Comparison of ENCODE assay signal across 9 mouse cellular contexts in genomic region chr13:13835180-13835579, GRCm38 (mm10). TPM values are rescaled to one million over a fixed set of nuclear protein-coding genes. Genes with fewer than 3 reads are reported as not detected.
DNase-seq lines count a peak whose midpoint lies in the region; ATAC-seq and TF ChIP-seq lines count a peak whose summit lies in the region.
"Had no signal": no experiment of that assay in that cellular context is flagged by ENCODE, and none has a peak within 500 bp of the region (broad histone marks: within the 10 kb centered on the region; RNA-seq: fewer than 3 reads in every experiment).

No protein-coding gene starts in this region.

- H3K4me3 ChIP-seq in lung, adult 2 months (replicated peaks; ENCODE audit: extremely low read depth, low read depth, low read length) = no peak overlapping the region
- H3K4me3 ChIP-seq in liver, embryonic 13.5 days (replicated peaks) = no peak overlapping the region
- no peak overlapping the region for H3K4me3 ChIP-seq in heart, embryonic 12.5 days

- no peak for ATAC-seq in liver, embryonic 13.5 days (ENCODE audit: low read depth)
- no peak for ATAC-seq in heart, embryonic 12.5 days (ENCODE audit: insufficient number of reproducible peaks, low FRiP score)

- H3K4me2 ChIP-seq in liver, embryonic 13.5 days = no peak overlapping the region
- H3K4me2 ChIP-seq in heart, embryonic 12.5 days = no peak overlapping the region

- H3K27me3 ChIP-seq in liver, embryonic 13.5 days = no peaks in the 10 kb centered on the region
- no peaks in the 10 kb centered on the region for H3K27me3 ChIP-seq in heart, embryonic 12.5 days (replicated peaks)

- no peak overlapping the region for H3K9ac ChIP-seq in liver, embryonic 13.5 days
- no peak overlapping the region for H3K9ac ChIP-seq in heart, embryonic 12.5 days

- TF ChIP-seq POLR2A in lung, adult 2 months (IDR thresholded peaks at IDR 0.05; ENCODE audit: borderline replicate concordance, extremely low read depth, low read depth, low read length) = no peak

- TF ChIP-seq CTCF in lung, adult 2 months (IDR thresholded peaks at IDR 0.05; ENCODE audit: insufficient read depth, low read length) = peak; percentile 10; the same call in 1 of the 2 replicates

- peak; percentile 3 to 5 for DNase-seq in adrenal gland, postnatal 36 days
- no peak for DNase-seq in adrenal gland, adult 8-10 months
- no peak for DNase-seq in lung, adult 2 months
- no peak for DNase-seq in lung, postnatal 25 days (ENCODE audit: low spot score)
- peak; percentile 6 for DNase-seq in liver, embryonic 13.5 days
- peak; percentile 59 for DNase-seq in thymus, postnatal 25 days
- no peak for DNase-seq in right cerebral cortex, postnatal 36 days (ENCODE audit: low spot score in 2 of 2)

- 53% methylated on average over 2 of the region's 2 CpGs for WGBS in lung, adult 2 months
- WGBS in liver, embryonic 13.5 days (ENCODE audit: insufficient replicate concordance) = 42% methylated on average over 2 of the region's 2 CpGs
- 62% methylated on average over 2 of the region's 2 CpGs for WGBS in heart, embryonic 12.5 days

- no peaks in the 10 kb centered on the region for H3K4me1 ChIP-seq in lung, adult 2 months (ENCODE audit: control insufficient read depth, insufficient read depth, low read length)
- H3K4me1 ChIP-seq in liver, embryonic 13.5 days (replicated peaks) = no peaks in the 10 kb centered on the region
- H3K4me1 ChIP-seq in heart, embryonic 12.5 days (replicated peaks) = no peaks in the 10 kb centered on the region

- H3K36me3 ChIP-seq in liver, embryonic 13.5 days = no peaks in the 10 kb centered on the region
- H3K36me3 ChIP-seq in heart, embryonic 12.5 days = peaks cover 2% of the 10 kb centered on the region; the same call in 1 of the 2 replicates

- no peaks in the 10 kb centered on the region for H3K9me3 ChIP-seq in liver, embryonic 13.5 days (replicated peaks)
- peaks cover 20% of the 10 kb centered on the region for H3K9me3 ChIP-seq in heart, embryonic 12.5 days (replicated peaks)

- no peak overlapping the region for H3K27ac ChIP-seq in liver, embryonic 13.5 days
- H3K27ac ChIP-seq in heart, embryonic 12.5 days (ENCODE audit: poor library complexity, severe bottlenecking) = no peak overlapping the region
- H3K27ac ChIP-seq: macrophage had no signal

RNA-seq across cellular contexts. Expression of gene Gng4, which starts 51.3 kb away (rescaled TPM):
- 10 to 100 TPM in 1 of 2 experiments, 1 to 10 TPM in 1; 8.1 to 12.0 TPM for total RNA-seq in adrenal gland, postnatal 36 days (2021)
- total RNA-seq in adrenal gland, adult 8-10 months (2022) = 10 to 100 TPM in 3 of 4 experiments, 1 to 10 TPM in 1; 10.0 to 17.8 (median 13.8) TPM
- polyA plus RNA-seq in lung, adult 2 months (2012; rRNA removed) = 0.45 and 1.8 TPM in 2 replicates
- polyA plus RNA-seq in liver, embryonic 13.5 days (2015; fragmentation: Nextera tagmentation; extraction: Ambion mirVana) = 0.08 and 0.31 TPM in 2 replicates
- 0.41 and 0.44 TPM in 2 replicates for polyA plus RNA-seq in heart, embryonic 12.5 days (2016; fragmentation: Nextera tagmentation; extraction: Ambion mirVana)

Comparison
In these comparisons a context has a peak if more than half of its experiments do, and no peak if none do; other contexts are left out.
1. DNase-seq: peak in adrenal gland, postnatal 36 days (2 of 2), liver, embryonic 13.5 days (single experiment) and thymus, postnatal 25 days (single experiment); none in adrenal gland, adult 8-10 months (single experiment), lung, adult 2 months (single experiment), lung, postnatal 25 days (single experiment) and right cerebral cortex, postnatal 36 days (0 of 2).